Mouse (Mus musculus): ENCODE data around the gene Smtn. TPM values are rescaled to one million over a fixed set of nuclear protein-coding genes. Genes with fewer than 3 reads are reported as not detected.

Smtn gene
- total and polyA plus RNA-seq, 3 experiments: 36.2 to 59.8 (median 45.1) TPM

DNA sequence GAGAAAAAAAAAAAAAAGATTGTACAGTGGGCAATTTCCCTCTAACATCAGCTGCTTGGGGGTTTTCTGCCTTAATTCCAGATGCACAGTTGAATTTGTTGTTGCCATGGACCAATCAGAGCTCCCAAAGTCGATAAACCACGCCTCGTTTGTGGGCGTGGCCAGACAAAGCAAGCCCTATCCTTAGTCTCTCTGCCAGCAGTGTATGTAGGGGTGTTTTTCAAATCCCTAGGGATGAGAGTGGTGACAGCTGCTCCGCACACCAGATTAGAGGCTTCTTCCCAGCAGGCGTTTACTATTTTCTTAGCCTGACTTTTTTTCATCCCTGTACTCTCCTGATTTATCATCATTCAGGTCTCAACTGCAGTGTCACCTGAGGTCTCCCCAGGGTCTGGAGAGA is 7.6 kb upstream of the Smtn start:
- DNase-seq: no peak

DNA sequence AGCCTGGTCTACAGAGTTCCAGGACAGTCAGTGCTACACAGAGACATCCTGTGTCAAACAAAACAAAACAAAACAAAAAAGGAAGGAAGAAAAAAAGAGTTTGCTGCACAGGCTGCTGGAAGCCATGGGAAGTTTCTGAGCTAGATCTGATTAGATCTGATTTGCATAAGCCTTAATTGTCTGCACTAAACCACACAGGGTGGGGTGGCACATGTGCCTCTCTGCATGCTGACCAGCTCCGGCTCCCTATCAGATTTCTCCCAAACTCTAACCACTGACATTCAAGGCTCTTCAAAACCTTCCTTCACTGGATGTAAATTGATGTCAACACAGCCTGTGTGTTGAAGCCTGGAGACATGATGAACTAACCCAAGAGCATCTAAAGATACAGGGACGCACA is 6.6 kb upstream of the Smtn start:
- no peak for DNase-seq

DNA sequence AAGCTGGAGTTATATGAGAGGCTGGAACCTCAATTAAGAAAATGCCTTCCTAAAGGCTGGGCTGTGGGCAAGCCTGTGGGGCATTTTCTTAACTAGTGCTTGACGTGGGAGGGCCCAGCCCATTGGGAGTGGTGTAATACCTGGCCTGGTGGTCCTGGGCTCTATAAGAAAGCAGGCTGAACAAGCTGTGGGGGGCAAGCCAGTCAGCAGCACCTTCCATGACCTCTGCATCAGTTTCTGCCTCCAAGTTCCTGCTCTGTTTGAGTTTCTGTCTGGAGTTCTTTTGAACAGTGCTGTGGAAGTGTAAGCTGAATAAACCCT is 5.8 kb upstream of the Smtn start:
- no peak for DNase-seq

- no peak for DNase-seq
These were observed 5.3 kb upstream of the Smtn start for GRCm38 (mm10) chr11:3545531-3546241.

- no peak for DNase-seq
These were observed 4.0 kb upstream of the Smtn start for GRCm38 (mm10) chr11:3544409-3544808.

DNA sequence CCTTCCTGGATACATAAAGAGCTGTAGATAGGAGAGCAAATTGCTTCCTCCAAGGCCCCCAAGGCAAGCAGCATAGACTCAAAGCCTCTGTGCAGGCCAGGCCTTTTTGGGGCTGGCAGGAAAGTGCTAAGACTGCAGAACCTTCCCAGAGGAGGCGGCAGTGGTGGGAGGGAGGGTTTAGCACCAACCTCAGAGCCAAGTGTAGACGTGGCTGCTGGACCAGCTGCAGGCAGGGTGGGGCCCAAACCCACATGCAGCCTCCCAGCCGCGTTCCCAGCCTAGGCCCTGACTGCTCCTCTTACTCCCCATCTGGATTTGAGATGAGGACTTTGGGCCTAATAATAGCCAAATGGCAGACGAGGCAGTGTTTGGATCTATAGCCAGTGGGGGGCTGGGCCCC is 2.6 kb upstream of the Smtn start:
- DNase-seq: no peak

DNA sequence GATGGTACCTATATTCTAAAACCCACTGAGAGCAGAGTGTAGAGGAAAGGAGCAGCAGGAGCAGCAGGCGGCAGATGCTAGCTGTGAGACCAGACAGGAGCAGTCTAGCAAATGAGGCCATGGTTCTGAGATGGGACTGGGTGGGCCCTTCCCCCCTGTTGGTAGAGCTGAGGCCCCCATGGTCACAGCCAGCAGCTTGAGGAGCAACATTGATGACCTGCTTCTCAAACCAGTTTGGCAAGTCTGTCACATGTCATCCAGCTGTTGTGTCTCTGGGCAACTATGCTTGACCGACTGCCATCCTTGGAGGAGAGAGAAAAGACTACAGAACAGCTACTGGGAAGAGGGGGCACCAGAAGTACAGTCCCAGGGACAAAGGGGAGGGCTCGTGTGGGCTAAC is 1.5 kb upstream of the Smtn start:
- no peak for DNase-seq

DNA sequence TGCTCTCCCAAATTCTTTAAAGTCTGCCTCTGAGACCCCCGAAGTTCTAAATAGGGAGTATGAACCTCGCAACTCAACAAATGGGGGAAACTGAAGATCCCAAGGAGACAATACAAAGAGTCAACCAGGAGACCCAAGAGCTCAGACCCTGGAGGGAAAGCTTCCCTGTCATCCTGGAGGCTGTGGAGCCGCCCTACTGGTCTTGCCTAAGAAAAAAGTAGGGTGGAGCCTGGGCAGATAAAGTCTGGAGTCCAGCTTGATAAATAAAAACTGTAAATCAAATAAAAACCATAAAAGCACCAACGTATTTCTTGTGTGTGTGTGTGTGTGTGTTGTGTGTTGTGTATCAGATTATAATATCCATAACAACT is 601 bp downstream of the Smtn start:
- DNase-seq: no peak

- DNase-seq: peak; percentile 96
These were observed 1.1 kb downstream of the Smtn start for GRCm38 (mm10) chr11:3539111-3539825.

- DNase-seq: no peak
These were observed 2.1 kb downstream of the Smtn start for GRCm38 (mm10) chr11:3538341-3538740.

DNA sequence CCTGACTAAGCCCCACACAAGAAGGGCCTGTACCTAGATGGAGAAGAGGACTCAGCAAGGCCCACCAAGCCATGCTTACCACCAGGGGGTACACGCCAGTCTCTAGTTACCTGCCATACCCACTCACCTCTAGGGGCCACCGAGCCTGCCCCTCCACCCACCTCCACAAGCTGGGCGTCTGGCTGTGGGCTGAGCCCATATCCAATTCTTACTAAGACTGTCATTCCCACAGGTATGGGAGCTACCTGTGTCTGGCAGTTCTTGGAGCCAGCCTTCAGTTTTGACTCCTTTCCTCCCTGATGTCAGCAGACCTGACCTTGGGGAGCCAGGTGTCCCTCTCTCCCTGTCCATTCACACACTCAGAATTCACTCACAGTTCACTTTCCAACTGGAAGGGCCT is 2.7 kb downstream of the Smtn start:
- no peak for DNase-seq

DNA sequence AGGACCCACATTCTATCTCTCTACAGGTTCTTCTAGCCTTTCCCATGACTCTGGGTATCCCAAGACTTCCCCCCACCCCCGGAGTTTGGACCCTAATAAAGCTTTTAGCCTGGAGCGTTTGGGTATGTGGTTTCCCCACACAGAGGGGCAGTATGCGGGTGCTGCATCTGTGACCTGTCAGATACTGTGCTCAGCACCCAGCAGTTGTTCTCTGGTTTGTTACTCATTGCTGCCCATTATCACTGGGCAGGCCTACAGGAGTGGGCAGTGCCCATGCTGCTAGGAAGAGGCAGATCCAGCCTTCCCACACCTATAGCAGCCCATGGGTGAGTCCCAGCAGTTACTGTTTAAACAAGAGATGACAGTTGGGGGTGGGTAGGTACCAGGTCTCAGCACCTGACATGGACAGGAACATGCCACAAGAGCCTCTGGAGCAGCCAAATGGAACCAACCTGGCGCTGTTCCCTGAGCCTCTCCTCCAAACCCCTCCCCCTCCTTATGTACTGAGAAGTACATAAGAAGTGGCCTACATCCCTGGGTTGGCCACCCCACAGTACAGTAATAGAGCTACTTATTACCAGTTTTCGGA is 3.6 kb downstream of the Smtn start:
- no peak for DNase-seq

DNA sequence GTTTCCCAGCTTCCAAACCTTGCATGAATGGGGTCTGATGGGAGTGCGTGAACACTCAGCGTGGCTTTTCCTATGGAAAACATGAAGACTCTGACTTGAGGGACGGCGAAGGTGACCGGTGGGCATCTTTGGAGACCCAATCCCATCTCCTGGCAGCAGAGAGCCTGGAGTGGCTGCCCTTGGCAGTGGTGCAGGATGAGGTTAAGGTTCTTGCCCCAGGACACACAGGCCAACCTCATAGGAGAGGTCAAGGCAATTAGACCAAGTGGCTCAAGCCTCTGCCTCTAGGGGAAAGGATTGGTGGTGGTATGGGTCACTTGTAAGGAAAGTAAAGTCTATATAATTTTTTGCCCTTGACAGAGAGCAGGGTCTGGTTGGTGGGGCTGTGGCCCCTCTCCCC is 4.3 kb downstream of the Smtn start:
- no peak for DNase-seq

- peak; percentile 97 for DNase-seq
These were observed 4.9 kb downstream of the Smtn start for GRCm38 (mm10) chr11:3535406-3535986.

DNA sequence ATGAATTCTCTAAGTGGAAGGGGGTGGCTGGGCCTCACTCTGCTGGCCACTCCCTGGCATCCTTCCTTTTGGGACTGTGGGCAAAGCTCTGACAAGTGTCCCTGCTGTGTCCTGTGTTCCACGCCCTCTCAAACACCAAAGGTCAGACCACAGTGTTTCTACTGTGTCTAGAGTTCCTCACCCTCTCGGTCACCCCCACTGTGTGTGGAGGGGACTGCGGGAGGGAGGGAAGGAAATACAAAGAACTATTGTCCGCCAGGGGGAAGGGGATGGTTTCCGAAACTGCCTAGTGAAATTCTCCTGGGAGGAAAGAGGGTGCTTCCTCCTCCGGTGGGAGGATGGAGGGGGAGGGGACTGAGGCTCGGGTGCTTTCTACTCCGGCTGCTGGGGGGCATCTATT is 5.5 kb downstream of the Smtn start:
- no peak for DNase-seq

DNA sequence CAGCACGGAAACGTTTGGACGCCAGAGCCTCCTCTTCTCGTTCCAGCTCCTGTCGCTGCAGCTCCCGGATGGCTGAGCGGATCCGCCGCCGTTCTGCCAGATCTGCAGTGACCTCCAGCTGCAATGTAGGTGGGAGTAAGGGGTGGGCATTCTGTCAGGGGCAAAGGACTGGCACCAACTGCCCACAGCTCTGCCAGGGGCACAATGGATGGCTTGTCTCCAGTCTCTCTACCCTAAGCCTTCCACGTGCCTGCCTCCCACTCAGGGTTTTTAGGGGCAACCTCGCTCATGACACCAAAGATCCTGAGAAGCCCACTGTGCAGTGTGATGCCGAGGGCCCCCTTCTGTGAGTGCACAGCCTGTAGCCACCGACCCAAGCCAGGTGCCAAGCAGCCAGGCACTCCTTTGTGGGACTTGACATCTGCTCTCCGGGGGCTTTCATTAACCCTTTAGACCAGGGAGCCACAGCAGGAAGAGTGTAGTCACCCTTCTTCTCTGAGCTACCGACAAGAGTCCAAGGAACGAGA is 6.9 kb downstream of the Smtn start:
- DNase-seq: no peak

DNA sequence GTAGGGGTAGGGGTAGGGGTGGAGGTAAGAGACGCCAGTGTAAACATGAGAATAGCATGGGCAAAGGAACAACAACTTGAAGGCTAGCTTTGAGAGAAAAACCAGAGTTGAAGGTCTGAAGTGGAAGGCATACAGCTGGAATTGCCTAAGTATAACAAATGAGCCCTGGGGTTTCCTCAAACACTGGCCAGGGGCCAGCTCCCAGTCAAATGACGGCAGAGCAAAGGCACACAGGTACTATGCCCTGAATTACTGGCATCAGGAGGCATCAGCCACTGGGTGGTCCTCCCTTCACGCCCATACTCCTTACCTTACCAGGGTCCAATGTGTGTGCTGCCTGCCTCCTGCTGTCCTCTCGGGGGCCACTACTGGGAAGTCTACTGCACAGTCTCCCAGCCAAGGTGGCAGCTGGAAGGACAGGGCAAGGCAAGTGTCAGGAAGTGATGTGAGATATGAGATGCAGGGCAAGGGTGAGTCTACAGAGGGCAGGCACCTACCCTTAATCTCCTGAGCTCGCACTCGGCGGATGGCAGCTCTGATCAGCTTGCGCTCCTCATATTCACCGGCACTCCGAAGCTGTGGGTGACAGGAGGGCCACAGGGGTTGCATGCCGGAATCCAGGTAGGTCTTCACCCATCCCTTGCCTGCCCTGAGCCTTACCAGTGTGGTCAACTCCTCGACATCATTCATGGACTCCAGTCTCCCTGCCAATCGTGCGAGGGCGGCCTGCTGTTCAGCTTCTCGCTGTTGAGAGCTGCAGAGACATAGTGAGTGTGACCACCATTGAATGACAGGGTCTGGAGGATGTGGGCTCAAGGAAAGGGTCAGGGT is 8.1 kb downstream of the Smtn start:
- DNase-seq: no peak

- DNase-seq: no peak
These were observed 8.8 kb downstream of the Smtn start for GRCm38 (mm10) chr11:3531634-3532033.

DNA sequence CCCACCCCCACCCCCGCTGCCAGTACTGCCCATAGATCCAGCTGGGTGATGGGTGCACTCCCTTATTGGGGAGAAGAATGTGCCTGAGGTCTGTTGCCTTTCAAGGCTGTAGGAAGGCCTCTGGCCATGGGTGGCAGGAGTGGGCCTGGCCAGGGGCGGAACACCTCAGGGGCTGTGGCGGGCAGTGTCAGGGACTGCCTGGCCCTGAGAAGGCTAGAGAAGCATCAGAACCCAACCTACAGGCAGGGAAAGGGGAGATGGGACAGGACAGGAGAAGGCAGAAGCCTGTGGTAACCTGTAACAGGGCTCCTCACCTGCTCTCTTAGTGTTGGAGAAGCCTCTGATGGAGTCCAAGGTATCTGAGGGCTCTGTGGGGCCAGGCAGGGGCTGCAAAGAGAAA is 9.7 kb downstream of the Smtn start:
- no peak for DNase-seq

DNA sequence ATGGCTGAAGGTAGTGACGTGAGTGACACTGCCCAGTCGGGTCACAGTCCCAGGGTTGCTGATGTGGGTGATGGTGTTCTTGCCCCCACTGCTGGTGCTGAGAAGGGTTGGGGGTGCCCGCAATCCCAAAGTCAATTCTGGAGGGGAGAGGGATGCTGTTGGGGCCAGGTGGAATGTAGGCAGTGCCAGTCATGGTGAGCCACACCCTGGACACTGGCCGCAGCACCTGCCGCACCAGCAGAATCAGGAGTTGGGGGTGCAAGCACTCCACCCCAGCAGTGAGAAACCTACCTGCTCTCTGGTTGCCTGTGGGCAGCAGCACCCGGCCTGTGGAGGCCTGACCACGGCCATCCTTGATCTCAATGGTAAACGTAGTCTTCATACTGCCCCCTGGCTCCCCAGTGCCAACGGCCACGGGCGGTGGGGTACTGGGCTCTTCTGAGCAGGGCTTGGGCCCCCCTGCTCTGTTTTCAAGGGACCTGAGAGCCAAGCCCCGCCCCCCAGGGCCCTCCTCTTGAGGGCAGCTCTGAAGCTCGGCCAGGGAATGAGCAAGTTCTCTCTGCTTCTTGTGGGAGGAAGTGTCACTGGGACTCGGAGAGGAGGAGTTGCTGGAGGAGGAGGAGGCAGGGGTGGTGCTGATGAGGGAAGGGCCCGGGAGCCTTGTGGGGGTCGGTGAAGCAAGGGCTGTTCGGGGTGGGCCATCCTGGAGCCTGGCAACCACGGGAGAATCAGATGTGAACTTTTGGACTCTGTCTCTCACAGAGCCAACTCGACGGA is 10.7 kb downstream of the Smtn start:
- DNase-seq: no peak

DNA sequence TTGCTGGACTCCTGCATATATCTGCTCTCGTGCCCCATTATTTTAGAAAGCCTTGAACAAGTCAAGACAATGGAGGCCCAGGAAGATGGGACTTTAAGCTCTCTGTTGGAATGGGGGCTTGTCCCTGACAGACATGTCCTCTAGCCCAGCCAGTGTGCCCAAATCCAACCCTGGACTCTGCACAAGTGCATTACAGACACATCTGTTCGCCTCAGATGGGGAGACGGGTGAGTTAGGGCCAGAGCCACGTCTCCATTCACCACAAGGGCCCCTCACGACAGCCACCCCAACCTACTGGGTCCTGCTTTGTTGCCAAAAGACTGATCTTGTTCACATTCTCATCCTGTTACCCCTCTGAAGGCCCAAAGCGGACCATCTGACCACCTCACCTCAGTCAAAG is 12.2 kb downstream of the Smtn start:
- no peak for DNase-seq

Measured in adrenal gland, adult 2 months (tissue).